Mouse (Mus musculus) bone marrow macrophage, adult 2 months (primary cell): Measurements from ENCODE around the gene Rps6ka4. TPM values are rescaled to one million over a fixed set of nuclear protein-coding genes. Genes with fewer than 3 reads are reported as not detected.

Experiments
- H3K27ac ChIP-seq: 2 replicates; pipeline ENCODE4 v1.5.1; 2012; ENCODE audit warnings: low read depth, low read length; ENCODE audit not compliant: insufficient read depth
- H3K4me1 ChIP-seq: 2 replicates; pipeline ENCODE4 v1.6.1; 2012; ENCODE audit warnings: low read length; ENCODE audit not compliant: control insufficient read depth, insufficient read depth
- H3K4me3 ChIP-seq: 2 replicates; pipeline ENCODE4 v1.5.1; 2012; ENCODE audit warnings: mild to moderate bottlenecking, low read length, moderate library complexity; ENCODE audit not compliant: insufficient read depth
- CTCF ChIP-seq: IDR thresholded peaks from 2 replicates; pipeline ENCODE4 v1.5.1; 2012; ENCODE audit warnings: low read depth, mild to moderate bottlenecking, low read length, moderate library complexity
- POLR2A ChIP-seq: IDR thresholded peaks from 2 replicates; pipeline ENCODE4 v1.6.1; 2012; ENCODE audit warnings: mild to moderate bottlenecking, low read depth, low read length, borderline replicate concordance
- polyA plus RNA-seq: library from polyadenylated mRNA; stranded (reverse); fragments of >200 nt; gene quantifications from 2 replicates; pipeline ENCODE4 v1.2.4, GENCODE M21; 2012; ENCODE audit not compliant: missing spikeins, insufficient read depth, insufficient read length

Gene Rps6ka4
- polyA plus RNA-seq, 1 experiment: 20.5 TPM

DNA sequence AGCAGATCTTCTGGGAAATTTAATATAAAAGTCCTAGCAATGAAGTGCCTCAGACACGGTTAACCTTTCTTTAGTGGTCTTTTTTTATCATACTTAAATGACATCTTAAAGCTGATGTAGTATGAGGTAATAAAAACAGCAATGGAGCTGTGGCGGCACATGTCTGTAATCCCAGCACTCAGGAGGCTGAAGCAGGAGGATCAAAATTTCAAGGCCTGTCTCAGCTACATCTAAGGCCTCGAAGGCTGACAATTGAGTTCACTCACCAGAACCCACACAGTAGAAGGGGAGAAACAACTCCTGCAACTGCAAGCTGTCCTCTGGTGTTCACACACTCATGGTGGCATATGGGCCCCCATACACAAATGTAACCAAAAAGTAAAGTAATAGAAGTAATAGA lies 19.5 kb upstream of the Rps6ka4 start:
- no peak for TF ChIP-seq CTCF
- no peak for TF ChIP-seq POLR2A
- Histone ChIP-seq H3K4me3 (no peak overlapping the region), H3K4me1 (peaks cover 23% of the 10 kb centered on the region), H3K27ac (no peak overlapping the region)

GRCm38 (mm10) chr19:6859032-6859651 lies 18.7 kb upstream of the Rps6ka4 start:
- Histone ChIP-seq H3K4me3 (peak overlapping the region; percentile 78), H3K4me1 (peaks cover 23% of the 10 kb centered on the region), H3K27ac (no peak overlapping the region)
- TF ChIP-seq POLR2A: no peak
- no peak for TF ChIP-seq CTCF

GRCm38 (mm10) chr19:6858031-6858430 lies 17.6 kb upstream of the Rps6ka4 start, which contains the start of gene Ccdc88b:
Ccdc88b (minus strand) TSS chr19:6858211.
- no peak for TF ChIP-seq POLR2A
- no peak for TF ChIP-seq CTCF
- Histone ChIP-seq H3K4me3 (peak within 1 kb of the TSS; percentile 78), H3K27ac (peak within 1 kb of the TSS; percentile 78), H3K4me1 (peaks cover 23% of the 10 kb centered on the region)

GRCm38 (mm10) chr19:6857391-6858005 lies 17.1 kb upstream of the Rps6ka4 start:
- peak overlapping the region; percentile 78 for H3K4me3 ChIP-seq
- H3K27ac ChIP-seq: peak overlapping the region; percentile 78
- TF ChIP-seq CTCF (no peak), POLR2A (no peak)
- H3K4me1 ChIP-seq: peaks cover 23% of the 10 kb centered on the region

DNA sequence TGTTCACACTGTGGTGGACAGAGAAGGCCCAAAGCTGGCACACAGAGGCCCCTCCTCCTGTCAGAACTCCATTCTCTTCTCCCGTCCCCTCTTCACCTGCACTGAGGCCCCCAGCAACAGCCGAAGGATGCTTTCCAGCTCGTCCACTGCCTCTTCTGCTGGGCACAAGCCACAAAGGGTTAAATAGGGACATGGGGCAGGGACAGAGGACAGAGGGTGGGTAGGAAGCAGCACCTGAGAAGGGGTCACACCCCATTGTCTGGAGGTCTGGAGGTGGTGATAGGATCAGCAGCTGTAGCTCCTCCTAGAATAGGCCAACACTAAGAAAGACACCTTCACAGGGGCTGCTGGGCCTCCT lies 16.5 kb upstream of the Rps6ka4 start:
- no peak for TF ChIP-seq CTCF
- no peak for TF ChIP-seq POLR2A
- Histone ChIP-seq H3K4me3 (peak overlapping the region; percentile 78), H3K4me1 (peaks cover 23% of the 10 kb centered on the region), H3K27ac (no peak overlapping the region)

DNA sequence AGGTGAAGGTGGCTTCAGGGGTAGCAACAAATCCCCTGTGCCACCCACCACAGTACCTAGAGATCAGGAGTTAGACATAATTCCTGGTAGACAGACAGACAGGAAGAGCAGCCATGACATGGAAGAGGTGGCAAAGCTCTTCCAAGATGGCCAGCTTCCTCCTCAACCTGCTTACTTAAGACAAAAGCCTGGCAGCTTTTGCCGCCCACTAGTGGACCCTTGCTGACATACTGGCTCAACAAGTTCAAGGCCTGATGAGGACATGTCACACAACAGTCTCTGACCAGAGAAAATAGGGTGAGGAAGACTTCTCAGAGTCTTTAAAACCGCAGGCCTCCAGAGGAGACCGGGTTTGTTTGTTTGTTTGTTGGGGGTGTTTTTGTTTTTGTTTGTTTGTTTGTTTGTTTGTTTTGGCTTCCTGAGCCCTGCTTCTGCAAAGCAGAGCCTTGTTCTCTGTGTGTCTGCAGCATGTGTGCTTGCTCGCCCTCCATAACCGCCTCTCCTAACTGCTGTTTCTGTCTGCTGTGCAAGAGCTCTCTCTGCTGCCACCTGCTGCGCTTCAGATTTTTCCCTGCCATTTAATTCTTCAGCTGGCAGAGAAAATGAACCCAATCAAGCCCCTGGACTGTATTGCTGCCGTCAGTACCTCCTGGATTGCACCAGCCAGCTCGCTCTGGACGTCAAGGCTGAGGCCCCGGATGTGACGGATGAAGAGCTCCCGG lies 16.0 kb upstream of the Rps6ka4 start:
- 0 out of 2 replicates have a peak, but pooled peaks have one; percentile 5 for TF ChIP-seq CTCF
- TF ChIP-seq POLR2A: no peak
- Histone ChIP-seq H3K4me3 (peak overlapping the region; percentile 78; the same call in 1 of the 2 replicates), H3K27ac (no peak overlapping the region), H3K4me1 (peaks cover 23% of the 10 kb centered on the region)

- Histone ChIP-seq H3K4me3 (no peak overlapping the region), H3K4me1 (peaks cover 19% of the 10 kb centered on the region), H3K27ac (no peak overlapping the region)
- TF ChIP-seq POLR2A (no peak), CTCF (no peak)
Measured at GRCm38 (mm10) chr19:6855225-6856031, 15.0 kb upstream of the Rps6ka4 start.

- H3K4me3 ChIP-seq: no peak overlapping the region
- no peak overlapping the region for H3K27ac ChIP-seq
- TF ChIP-seq CTCF (no peak), POLR2A (no peak)
- H3K4me1 ChIP-seq: peaks cover 19% of the 10 kb centered on the region
Measured at GRCm38 (mm10) chr19:6854658-6855057, 14.2 kb upstream of the Rps6ka4 start.

DNA sequence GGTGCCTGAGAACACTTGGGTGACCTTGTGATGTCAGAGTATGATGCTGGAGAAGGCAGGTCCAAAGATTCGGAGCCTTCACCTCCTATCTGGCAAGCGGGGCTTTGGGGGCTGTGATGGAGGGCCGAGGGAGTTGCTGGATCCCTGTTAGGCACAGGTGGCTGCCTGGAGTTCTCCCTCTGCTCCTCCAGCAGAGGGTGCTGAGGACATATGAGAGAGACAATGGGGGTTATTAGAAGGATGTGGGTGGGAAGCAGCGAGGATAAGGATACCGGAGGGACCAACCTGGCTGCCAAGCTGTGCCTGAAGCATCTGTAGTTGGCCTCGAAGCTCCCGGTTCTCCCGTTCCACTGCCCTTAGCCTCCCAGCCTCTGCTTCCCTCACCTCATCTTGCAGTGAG lies 13.5 kb upstream of the Rps6ka4 start:
- no peak overlapping the region for H3K4me3 ChIP-seq
- H3K4me1 ChIP-seq: peaks cover 14% of the 10 kb centered on the region
- H3K27ac ChIP-seq: no peak overlapping the region
- TF ChIP-seq POLR2A (no peak), CTCF (no peak)
